Mouse (Mus musculus) embryonic facial prominence, embryonic 12.5 days (tissue): Measurements from ENCODE around the gene Hist1h2bf. TPM values are rescaled to one million over a fixed set of nuclear protein-coding genes. Genes with fewer than 3 reads are reported as not detected.

Experiments used
- ATAC-seq: fragments of 200-750 bp; cut with Nextera tagmentation; 2 replicates; pipeline ENCODE4 v1.8.0; 2017; ENCODE audit not compliant: insufficient number of reproducible peaks, insufficient read depth, low FRiP score, low TSS enrichment
- H3K27ac ChIP-seq: fragments of 300-500 bp; sonication (generic); 2 replicates; pipeline ENCODE4 v1.5.1; 2016; ENCODE audit warnings: mild to moderate bottlenecking
- H3K27me3 ChIP-seq: fragments of 300-500 bp; sonication (generic); 2 replicates; pipeline ENCODE4 v1.6.1; 2016; ENCODE audit warnings: mild to moderate bottlenecking, moderate library complexity
- H3K36me3 ChIP-seq: fragments of 300-500 bp; sonication (generic); 2 replicates; pipeline ENCODE4 v1.6.1; 2016; ENCODE audit warnings: mild to moderate bottlenecking
- H3K4me1 ChIP-seq: fragments of 300-500 bp; sonication (generic); 2 replicates; pipeline ENCODE4 v1.6.1; 2016
- H3K4me2 ChIP-seq: fragments of 300-500 bp; sonication (generic); replicated peaks from 2 replicates; pipeline ENCODE4 v1.6.1; 2016; ENCODE audit warnings: mild to moderate bottlenecking, moderate library complexity
- H3K4me3 ChIP-seq: fragments of 300-500 bp; sonication (generic); 2 replicates; pipeline ENCODE4 v1.5.1; 2016; ENCODE audit warnings: mild to moderate bottlenecking
- H3K9ac ChIP-seq: fragments of 300-500 bp; sonication (generic); 2 replicates; pipeline ENCODE4 v1.6.1; 2016; ENCODE audit warnings: mild to moderate bottlenecking, moderate library complexity
- H3K9me3 ChIP-seq: fragments of 300-500 bp; sonication (generic); 2 replicates; pipeline ENCODE4 v1.6.1; 2016; ENCODE audit warnings: mild to moderate bottlenecking, moderate library complexity
- WGBS: fragments of 180-500 bp; shearing (Covaris S2); methylation state at CpG from one replicate; pipeline ENCODE4 v1.1.7; 2016; 5-methylcytosine and 5-hydroxymethylcytosine counted together
- microRNA-seq: library from miRNA; unstranded; fragments of <30 nt; microRNA quantifications from one replicate; pipeline ENCODE4, GENCODE M21; 2017
- polyA plus RNA-seq: library from polyadenylated mRNA; unstranded; fragments of >200 nt; fragmentation: Nextera tagmentation; extraction: Ambion mirVana; gene quantifications from 2 replicates; pipeline ENCODE4 v1.2.1, GENCODE M21; 2016

The Hist1h2bf gene
- polyA plus RNA-seq, 1 experiment from 2014 or later = 11.9 TPM

GRCm38 (mm10) chr13:23529005-23529404 lies 45.0 kb downstream of the Hist1h2bf start:
- ATAC-seq = no peak
- H3K9me3 ChIP-seq = no peaks in the 10 kb centered on the region
- no peak overlapping the region for H3K27ac ChIP-seq
- no peaks in the 10 kb centered on the region for H3K36me3 ChIP-seq
- H3K4me2 ChIP-seq = peak overlapping the region; percentile 29
- H3K27me3 ChIP-seq = no peaks in the 10 kb centered on the region
- peaks cover 20% of the 10 kb centered on the region; the same call in 1 of the 2 replicates for H3K4me1 ChIP-seq
- 81% methylated on average over 5 of the region's 5 CpGs for WGBS
- H3K4me3 ChIP-seq = no peak overlapping the region
- no peak overlapping the region for H3K9ac ChIP-seq

- H3K27ac ChIP-seq = peak overlapping the region; percentile 74
- peaks cover 10% of the 10 kb centered on the region; the same call in 1 of the 2 replicates for H3K4me1 ChIP-seq
- ATAC-seq = no peak
- no peaks in the 10 kb centered on the region for H3K9me3 ChIP-seq
- no peaks in the 10 kb centered on the region for H3K27me3 ChIP-seq
- no peaks in the 10 kb centered on the region for H3K36me3 ChIP-seq
- WGBS = under 1% methylated on average over 17 of the region's 17 CpGs
- peak overlapping the region; percentile 45 for H3K4me2 ChIP-seq
- no peak overlapping the region for H3K9ac ChIP-seq
- peak overlapping the region; percentile 39 for H3K4me3 ChIP-seq
These were observed 47.7 kb downstream of the Hist1h2bf start for GRCm38 (mm10) chr13:23526312-23526711.

- H3K36me3 ChIP-seq = no peaks in the 10 kb centered on the region
- H3K9me3 ChIP-seq = no peaks in the 10 kb centered on the region
- H3K27me3 ChIP-seq = no peaks in the 10 kb centered on the region
- WGBS = under 1% methylated on average over 10 of the region's 10 CpGs
- no peak overlapping the region for H3K9ac ChIP-seq
- peaks cover 10% of the 10 kb centered on the region; the same call in 1 of the 2 replicates for H3K4me1 ChIP-seq
- H3K4me2 ChIP-seq = peak overlapping the region; percentile 45
- no peak for ATAC-seq
- H3K4me3 ChIP-seq = peak overlapping the region; percentile 39
- no peak overlapping the region for H3K27ac ChIP-seq
These were observed 48.1 kb downstream of the Hist1h2bf start for GRCm38 (mm10) chr13:23525901-23526300.

- Histone ChIP-seq H3K9me3 (no peaks in the 10 kb centered on the region), H3K4me1 (peaks cover 10% of the 10 kb centered on the region; the same call in 1 of the 2 replicates), H3K4me3 (no peak overlapping the region), H3K9ac (no peak overlapping the region), H3K27me3 (no peaks in the 10 kb centered on the region), H3K27ac (no peak overlapping the region), H3K4me2 (no peak overlapping the region), H3K36me3 (no peaks in the 10 kb centered on the region)
- no peak for ATAC-seq
- 8% methylated on average over 5 of the region's 5 CpGs for WGBS
These were observed 49.3 kb downstream of the Hist1h2bf start for GRCm38 (mm10) chr13:23524654-23525053.

- WGBS = 55% methylated on average over 5 of the region's 5 CpGs
- Histone ChIP-seq H3K4me3 (no peak overlapping the region), H3K4me1 (peaks cover 8% of the 10 kb centered on the region; the same call in 1 of the 2 replicates), H3K27ac (no peak overlapping the region), H3K9ac (no peak overlapping the region), H3K36me3 (no peaks in the 10 kb centered on the region), H3K9me3 (no peaks in the 10 kb centered on the region), H3K27me3 (no peaks in the 10 kb centered on the region), H3K4me2 (no peak overlapping the region)
- no peak for ATAC-seq
These were observed 50.0 kb downstream of the Hist1h2bf start for GRCm38 (mm10) chr13:23523976-23524375.

Small RNAs within 50 kb of the gene (microRNA-seq; reads per million reads assigned to microRNA genes)
- gene Gm44297 (not detected), gene Gm44359 (not detected), gene Gm44394 (not detected)

Other genes with a start within 250 kb of the Hist1h2bf start
- gene Zfp322a, start 205.0 kb downstream of the Hist1h2bf start, polyA plus RNA-seq = 65.4 and 67.5 TPM in 2 replicates
- gene Abt1, start 150.3 kb downstream of the Hist1h2bf start, polyA plus RNA-seq = 12.9 and 13.9 TPM in 2 replicates
- gene Btn1a1, start 108.3 kb downstream of the Hist1h2bf start, polyA plus RNA-seq = 0.10 and 0.20 TPM in 2 replicates
- 1.6 TPM in 2 replicates for gene Btn2a2, start 85.3 kb downstream of the Hist1h2bf start, polyA plus RNA-seq
- 6.2 and 6.8 TPM in 2 replicates for gene Hist1h4h, start 43.1 kb downstream of the Hist1h2bf start, polyA plus RNA-seq
- 10.7 and 15.5 TPM in 2 replicates for gene Hist1h2af, start 40.3 kb downstream of the Hist1h2bf start, polyA plus RNA-seq
- 7.8 and 11.8 TPM in 2 replicates for gene Hist1h3g, start 38.8 kb downstream of the Hist1h2bf start, polyA plus RNA-seq
- 1.3 and 1.5 TPM in 2 replicates for gene Hist1h2bh, start 30.8 kb downstream of the Hist1h2bf start, polyA plus RNA-seq
- 1.3 and 2.3 TPM in 2 replicates for gene Hist1h3f, start 30.1 kb downstream of the Hist1h2bf start, polyA plus RNA-seq
- gene Hist1h4f, start 22.5 kb downstream of the Hist1h2bf start, polyA plus RNA-seq = 2.1 and 2.4 TPM in 2 replicates
- 0.64 and 0.75 TPM in 2 replicates for gene Hist1h1d, start 20.9 kb downstream of the Hist1h2bf start, polyA plus RNA-seq
- gene Hist1h3e, start 11.8 kb downstream of the Hist1h2bf start, polyA plus RNA-seq = 9.5 and 9.6 TPM in 2 replicates
- gene Hist1h2ae, start 3.0 kb downstream of the Hist1h2bf start, polyA plus RNA-seq = 139 and 153 TPM in 2 replicates
- 11.4 and 15.7 TPM in 2 replicates for gene Hist1h2bg, start 2.8 kb downstream of the Hist1h2bf start, polyA plus RNA-seq
- gene Hist1h2ad, start 185 bp upstream of the Hist1h2bf start, polyA plus RNA-seq = 2.0 and 3.6 TPM in 2 replicates
- gene Hist1h3d, start 1.6 kb upstream of the Hist1h2bf start, polyA plus RNA-seq = 5.5 and 7.0 TPM in 2 replicates
- 123 and 126 TPM in 2 replicates for gene Hist1h4d, start 7.4 kb upstream of the Hist1h2bf start, polyA plus RNA-seq
- 3.3 and 3.6 TPM in 2 replicates for gene Hist1h2be, start 46.9 kb upstream of the Hist1h2bf start, polyA plus RNA-seq
- gene Hist1h1e, start 48.4 kb upstream of the Hist1h2bf start, polyA plus RNA-seq = 22.6 and 24.2 TPM in 2 replicates
- gene Hist1h2ac, start 109.8 kb upstream of the Hist1h2bf start, polyA plus RNA-seq = 1.3 TPM in 2 replicates
- 35.4 and 35.6 TPM in 2 replicates for gene Hist1h2bc, start 110.0 kb upstream of the Hist1h2bf start, polyA plus RNA-seq
- gene Hist1h1t, start 121.6 kb upstream of the Hist1h2bf start, polyA plus RNA-seq = 0.24 and 0.25 TPM in 2 replicates
- gene Hist1h4c, start 124.3 kb upstream of the Hist1h2bf start, polyA plus RNA-seq = 10.5 and 13.6 TPM in 2 replicates
- 3.2 and 3.5 TPM in 2 replicates for gene Hfe, start 136.7 kb upstream of the Hist1h2bf start, polyA plus RNA-seq
- gene Hist1h1c, start 164.6 kb upstream of the Hist1h2bf start, polyA plus RNA-seq = 20.5 and 22.8 TPM in 2 replicates
- 19.2 and 19.3 TPM in 2 replicates for gene Hist1h3c, start 171.4 kb upstream of the Hist1h2bf start, polyA plus RNA-seq
- 3.6 and 5.0 TPM in 2 replicates for gene Hist1h2bb, start 172.5 kb upstream of the Hist1h2bf start, polyA plus RNA-seq
- 58.7 and 62.9 TPM in 2 replicates for gene Hist1h2ab, start 176.9 kb upstream of the Hist1h2bf start, polyA plus RNA-seq
- 14.0 and 23.7 TPM in 2 replicates for gene Hist1h3b, start 178.1 kb upstream of the Hist1h2bf start, polyA plus RNA-seq
- 9.4 and 11.5 TPM in 2 replicates for gene Hist1h4b, start 182.8 kb upstream of the Hist1h2bf start, polyA plus RNA-seq
- 1.1 and 1.2 TPM in 2 replicates for gene Hist1h4a, start 187.0 kb upstream of the Hist1h2bf start, polyA plus RNA-seq
- 7.8 and 9.6 TPM in 2 replicates for gene Hist1h3a, start 188.2 kb upstream of the Hist1h2bf start, polyA plus RNA-seq
- 4.0 and 5.8 TPM in 2 replicates for gene Hist1h1a, start 189.5 kb upstream of the Hist1h2bf start, polyA plus RNA-seq
- 0.10 TPM in 1 of 2 replicates, not detected in the other for gene Trim38, start 195.7 kb upstream of the Hist1h2bf start, polyA plus RNA-seq
- not detected in 2 replicates for gene Slc17a2, start 232.8 kb upstream of the Hist1h2bf start, polyA plus RNA-seq